Mouse (Mus musculus): ENCODE results near the gene Sh3yl1. TPM values are rescaled to one million over a fixed set of nuclear protein-coding genes. Genes with fewer than 3 reads are reported as not detected.

The Sh3yl1 gene
- 43.7 and 46.4 TPM in 2 replicates for polyA plus RNA-seq (2015; fragmentation: Nextera tagmentation; extraction: Ambion mirVana)

GRCm38 (mm10) chr12:30911261-30912047, at the start of gene Sh3yl1, which contains the start of gene Acp1:
Gene Sh3yl1 (plus strand): TSS chr12:30911668.
Gene Acp1 (minus strand): TSS chr12:30911589.
- Histone ChIP-seq H3K27me3 (replicated peaks; ENCODE audit: control insufficient read depth, insufficient read depth, low read length) (no peaks in the 10 kb centered on the region), H3K27ac (ENCODE audit: low read length) (peak within 1 kb of the TSS; percentile 58), H3K9ac (replicated peaks; ENCODE audit: low read depth, low read length) (peak within 1 kb of the TSS; percentile 87), H3K4me1 (replicated peaks; ENCODE audit: control insufficient read depth, insufficient read depth, low read length) (peaks cover 15% of the 10 kb centered on the region), H3K4me2 (ENCODE audit: low read length) (peak within 1 kb of the TSS; percentile 94), H3K4me3 (replicated peaks; ENCODE audit: low read length) (peak within 1 kb of the TSS; percentile 84), H3K36me3 (ENCODE audit: control insufficient read depth, insufficient read depth) (no peaks in the 10 kb centered on the region), H3K9me3 (ENCODE audit: control insufficient read depth, low read length) (no peaks in the 10 kb centered on the region)
- under 1% methylated on average over 52 of the region's 52 CpGs for WGBS
- ATAC-seq = peak; percentile 96

GRCm38 (mm10) chr12:30864347-30864746, 47.1 kb upstream of the Sh3yl1 start:
- Histone ChIP-seq H3K4me3 (replicated peaks; ENCODE audit: low read length) (no peak overlapping the region), H3K36me3 (ENCODE audit: control insufficient read depth, insufficient read depth) (no peaks in the 10 kb centered on the region), H3K9ac (replicated peaks; ENCODE audit: low read depth, low read length) (no peak overlapping the region), H3K4me1 (replicated peaks; ENCODE audit: control insufficient read depth, insufficient read depth, low read length) (no peaks in the 10 kb centered on the region; the same call in 1 of the 2 replicates), H3K27ac (ENCODE audit: low read length) (no peak overlapping the region), H3K9me3 (ENCODE audit: control insufficient read depth, low read length) (no peaks in the 10 kb centered on the region), H3K27me3 (replicated peaks; ENCODE audit: control insufficient read depth, insufficient read depth, low read length) (no peaks in the 10 kb centered on the region), H3K4me2 (ENCODE audit: low read length) (no peak overlapping the region)
- peak; percentile 58; the same call in 1 of the 2 replicates for ATAC-seq
- 50% methylated on average over 2 of the region's 2 CpGs for WGBS

- Histone ChIP-seq H3K4me3 (replicated peaks; ENCODE audit: low read length) (no peak overlapping the region), H3K4me1 (replicated peaks; ENCODE audit: control insufficient read depth, insufficient read depth, low read length) (no peaks in the 10 kb centered on the region; the same call in 1 of the 2 replicates), H3K4me2 (ENCODE audit: low read length) (no peak overlapping the region), H3K36me3 (ENCODE audit: control insufficient read depth, insufficient read depth) (no peaks in the 10 kb centered on the region), H3K9ac (replicated peaks; ENCODE audit: low read depth, low read length) (no peak overlapping the region), H3K9me3 (ENCODE audit: control insufficient read depth, low read length) (no peaks in the 10 kb centered on the region), H3K27ac (ENCODE audit: low read length) (no peak overlapping the region), H3K27me3 (replicated peaks; ENCODE audit: control insufficient read depth, insufficient read depth, low read length) (no peaks in the 10 kb centered on the region)
- WGBS = 81% methylated on average over 4 of the region's 4 CpGs
- ATAC-seq = no peak
Observed at GRCm38 (mm10) chr12:30865781-30866180, 45.7 kb upstream of the Sh3yl1 start.

GRCm38 (mm10) chr12:30879447-30879846, 32.0 kb upstream of the Sh3yl1 start:
- no peak overlapping the region for H3K4me2 ChIP-seq (ENCODE audit: low read length)
- H3K4me3 ChIP-seq (replicated peaks; ENCODE audit: low read length) = no peak overlapping the region
- H3K27ac ChIP-seq (ENCODE audit: low read length) = no peak overlapping the region
- no peaks in the 10 kb centered on the region for H3K36me3 ChIP-seq (ENCODE audit: control insufficient read depth, insufficient read depth)
- no peak overlapping the region for H3K9ac ChIP-seq (replicated peaks; ENCODE audit: low read depth, low read length)
- no peak for ATAC-seq
- H3K27me3 ChIP-seq (replicated peaks; ENCODE audit: control insufficient read depth, insufficient read depth, low read length) = peaks cover 21% of the 10 kb centered on the region
- WGBS = 76% methylated on average over 6 of the region's 6 CpGs
- H3K4me1 ChIP-seq (replicated peaks; ENCODE audit: control insufficient read depth, insufficient read depth, low read length) = peaks cover 7% of the 10 kb centered on the region
- 0 out of 2 replicates have a peak, but pooled peaks cover 3% of the 10 kb centered on the region for H3K9me3 ChIP-seq (ENCODE audit: control insufficient read depth, low read length)

GRCm38 (mm10) chr12:30883592-30883985, 27.9 kb upstream of the Sh3yl1 start:
- Histone ChIP-seq H3K4me2 (ENCODE audit: low read length) (peak overlapping the region; percentile 99), H3K4me1 (replicated peaks; ENCODE audit: control insufficient read depth, insufficient read depth, low read length) (peaks cover 12% of the 10 kb centered on the region), H3K27ac (ENCODE audit: low read length) (no peak overlapping the region), H3K27me3 (replicated peaks; ENCODE audit: control insufficient read depth, insufficient read depth, low read length) (peaks cover 43% of the 10 kb centered on the region), H3K4me3 (replicated peaks; ENCODE audit: low read length) (peak overlapping the region; percentile 59), H3K9me3 (ENCODE audit: control insufficient read depth, low read length) (0 out of 2 replicates have a peak, but pooled peaks cover 3% of the 10 kb centered on the region), H3K36me3 (ENCODE audit: control insufficient read depth, insufficient read depth) (no peaks in the 10 kb centered on the region), H3K9ac (replicated peaks; ENCODE audit: low read depth, low read length) (peak overlapping the region; percentile 54)
- 16% methylated on average over 4 of the region's 4 CpGs for WGBS
- no peak for ATAC-seq

- peak; percentile 74 for ATAC-seq
- peaks cover 43% of the 10 kb centered on the region for H3K27me3 ChIP-seq (replicated peaks; ENCODE audit: control insufficient read depth, insufficient read depth, low read length)
Observed at GRCm38 (mm10) chr12:30883986-30884621, 27.4 kb upstream of the Sh3yl1 start, which contains the start of gene Alkal2. Gene Alkal2 (plus strand): TSS chr12:30884322.

GRCm38 (mm10) chr12:30884622-30885230, 26.7 kb upstream of the Sh3yl1 start:
- Histone ChIP-seq H3K4me1 (replicated peaks; ENCODE audit: control insufficient read depth, insufficient read depth, low read length) (peaks cover 12% of the 10 kb centered on the region), H3K4me3 (replicated peaks; ENCODE audit: low read length) (peak overlapping the region; percentile 59), H3K9ac (replicated peaks; ENCODE audit: low read depth, low read length) (peak overlapping the region; percentile 54), H3K27me3 (replicated peaks; ENCODE audit: control insufficient read depth, insufficient read depth, low read length) (peaks cover 43% of the 10 kb centered on the region), H3K4me2 (ENCODE audit: low read length) (peak overlapping the region; percentile 99), H3K27ac (ENCODE audit: low read length) (no peak overlapping the region), H3K9me3 (ENCODE audit: control insufficient read depth, low read length) (0 out of 2 replicates have a peak, but pooled peaks cover 3% of the 10 kb centered on the region), H3K36me3 (ENCODE audit: control insufficient read depth, insufficient read depth) (no peaks in the 10 kb centered on the region)
- 7% methylated on average over 36 of the region's 39 CpGs for WGBS
- peak; percentile 55 for ATAC-seq

More at GRCm38 (mm10) chr12:30883986-30884621, 27.4 kb upstream of the Sh3yl1 start, which contains the start of gene Alkal2:
- Histone ChIP-seq H3K4me1 (replicated peaks; ENCODE audit: control insufficient read depth, insufficient read depth, low read length) (peaks cover 12% of the 10 kb centered on the region), H3K36me3 (ENCODE audit: control insufficient read depth, insufficient read depth) (no peaks in the 10 kb centered on the region), H3K9me3 (ENCODE audit: control insufficient read depth, low read length) (0 out of 2 replicates have a peak, but pooled peaks cover 3% of the 10 kb centered on the region), H3K4me3 (replicated peaks; ENCODE audit: low read length) (peak within 1 kb of the TSS; percentile 59), H3K27ac (ENCODE audit: low read length) (no peak within 1 kb of the TSS), H3K9ac (replicated peaks; ENCODE audit: low read depth, low read length) (peak within 1 kb of the TSS; percentile 54), H3K4me2 (ENCODE audit: low read length) (peak within 1 kb of the TSS; percentile 99)
- WGBS = 0% methylated on average over 55 of the region's 58 CpGs

GRCm38 (mm10) chr12:30885891-30886290, 25.6 kb upstream of the Sh3yl1 start:
- Histone ChIP-seq H3K9me3 (ENCODE audit: control insufficient read depth, low read length) (0 out of 2 replicates have a peak, but pooled peaks cover 3% of the 10 kb centered on the region), H3K4me1 (replicated peaks; ENCODE audit: control insufficient read depth, insufficient read depth, low read length) (peaks cover 12% of the 10 kb centered on the region), H3K27me3 (replicated peaks; ENCODE audit: control insufficient read depth, insufficient read depth, low read length) (peaks cover 43% of the 10 kb centered on the region), H3K4me2 (ENCODE audit: low read length) (no peak overlapping the region), H3K36me3 (ENCODE audit: control insufficient read depth, insufficient read depth) (no peaks in the 10 kb centered on the region), H3K9ac (replicated peaks; ENCODE audit: low read depth, low read length) (no peak overlapping the region), H3K4me3 (replicated peaks; ENCODE audit: low read length) (no peak overlapping the region), H3K27ac (ENCODE audit: low read length) (no peak overlapping the region)
- 85% methylated on average over 6 of the region's 6 CpGs for WGBS
- no peak for ATAC-seq

GRCm38 (mm10) chr12:30888003-30888402, 23.5 kb upstream of the Sh3yl1 start:
- Histone ChIP-seq H3K4me1 (replicated peaks; ENCODE audit: control insufficient read depth, insufficient read depth, low read length) (peaks cover 12% of the 10 kb centered on the region), H3K27me3 (replicated peaks; ENCODE audit: control insufficient read depth, insufficient read depth, low read length) (peaks cover 35% of the 10 kb centered on the region), H3K9me3 (ENCODE audit: control insufficient read depth, low read length) (no peaks in the 10 kb centered on the region), H3K36me3 (ENCODE audit: control insufficient read depth, insufficient read depth) (no peaks in the 10 kb centered on the region), H3K27ac (ENCODE audit: low read length) (no peak overlapping the region), H3K9ac (replicated peaks; ENCODE audit: low read depth, low read length) (no peak overlapping the region), H3K4me3 (replicated peaks; ENCODE audit: low read length) (no peak overlapping the region), H3K4me2 (ENCODE audit: low read length) (no peak overlapping the region)
- no peak for ATAC-seq
- WGBS = 84% methylated on average over 4 of the region's 4 CpGs
